Mouse (Mus musculus): ENCODE measurements around the gene Hoxa6.

- no peak for TF ChIP-seq RAD21 (IDR thresholded peaks at IDR 0.05; ENCODE audit: low read depth, low read length)
- TF ChIP-seq CTCF (IDR thresholded peaks at IDR 0.05 in 2 of 3, conservative IDR thresholded peaks at IDR 0.05 in 1 of 3; ENCODE audit: control insufficient read depth in 1 of 3, insufficient read depth in 1 of 3, low read depth in 2 of 3, low read length in 3 of 3, poor library complexity in 1 of 3, severe bottlenecking in 1 of 3) = no peak
- TF ChIP-seq BHLHE40 (IDR thresholded peaks at IDR 0.05; ENCODE audit: borderline replicate concordance, low read depth, low read length) = no peak
- TF ChIP-seq POLR2A (IDR thresholded peaks at IDR 0.05; ENCODE audit: control insufficient read depth in 1 of 2, insufficient read depth in 1 of 2, low read depth in 1 of 2, low read length in 2 of 2, poor library complexity in 1 of 2) = no peak
- no peak for TF ChIP-seq ZC3H11A (IDR thresholded peaks at IDR 0.05; ENCODE audit: low read depth, low read length)
- no peak for TF ChIP-seq RCOR1 (IDR thresholded peaks at IDR 0.05; ENCODE audit: low read depth, low read length)
- no peak for TF ChIP-seq MYC (IDR thresholded peaks at IDR 0.05; ENCODE audit: low read depth, low read length)
- no peak for TF ChIP-seq USF2 (IDR thresholded peaks at IDR 0.05; ENCODE audit: borderline replicate concordance in 1 of 2, insufficient read depth in 1 of 2, low read depth in 1 of 2, low read length in 2 of 2)
- TF ChIP-seq MAFK (IDR thresholded peaks at IDR 0.05; ENCODE audit: borderline replicate concordance, low read depth, low read length) = no peak
- TF ChIP-seq ELF1 (IDR thresholded peaks at IDR 0.05; ENCODE audit: low read depth, low read length) = no peak
- TF ChIP-seq EP300 (IDR thresholded peaks at IDR 0.05; ENCODE audit: low read depth in 1 of 2, low read length in 2 of 2) = no peak
- no peak for TF ChIP-seq CHD2 (IDR thresholded peaks at IDR 0.05; ENCODE audit: low read length)
- TF ChIP-seq HCFC1 (IDR thresholded peaks at IDR 0.05; ENCODE audit: low read depth, low read length) = no peak
- TF ChIP-seq ZMIZ1 (IDR thresholded peaks at IDR 0.05; ENCODE audit: low read depth, low read length) = no peak
These were observed 32.0 kb upstream of the Hoxa6 start, which contains the start of gene Hoxa10 for GRCm38 (mm10) chr6:52240389-52241000.

All from MEL (cell line).